Mouse (Mus musculus): Measurements from ENCODE around the gene Pcbd1.

The Pcbd1 gene

DNA sequence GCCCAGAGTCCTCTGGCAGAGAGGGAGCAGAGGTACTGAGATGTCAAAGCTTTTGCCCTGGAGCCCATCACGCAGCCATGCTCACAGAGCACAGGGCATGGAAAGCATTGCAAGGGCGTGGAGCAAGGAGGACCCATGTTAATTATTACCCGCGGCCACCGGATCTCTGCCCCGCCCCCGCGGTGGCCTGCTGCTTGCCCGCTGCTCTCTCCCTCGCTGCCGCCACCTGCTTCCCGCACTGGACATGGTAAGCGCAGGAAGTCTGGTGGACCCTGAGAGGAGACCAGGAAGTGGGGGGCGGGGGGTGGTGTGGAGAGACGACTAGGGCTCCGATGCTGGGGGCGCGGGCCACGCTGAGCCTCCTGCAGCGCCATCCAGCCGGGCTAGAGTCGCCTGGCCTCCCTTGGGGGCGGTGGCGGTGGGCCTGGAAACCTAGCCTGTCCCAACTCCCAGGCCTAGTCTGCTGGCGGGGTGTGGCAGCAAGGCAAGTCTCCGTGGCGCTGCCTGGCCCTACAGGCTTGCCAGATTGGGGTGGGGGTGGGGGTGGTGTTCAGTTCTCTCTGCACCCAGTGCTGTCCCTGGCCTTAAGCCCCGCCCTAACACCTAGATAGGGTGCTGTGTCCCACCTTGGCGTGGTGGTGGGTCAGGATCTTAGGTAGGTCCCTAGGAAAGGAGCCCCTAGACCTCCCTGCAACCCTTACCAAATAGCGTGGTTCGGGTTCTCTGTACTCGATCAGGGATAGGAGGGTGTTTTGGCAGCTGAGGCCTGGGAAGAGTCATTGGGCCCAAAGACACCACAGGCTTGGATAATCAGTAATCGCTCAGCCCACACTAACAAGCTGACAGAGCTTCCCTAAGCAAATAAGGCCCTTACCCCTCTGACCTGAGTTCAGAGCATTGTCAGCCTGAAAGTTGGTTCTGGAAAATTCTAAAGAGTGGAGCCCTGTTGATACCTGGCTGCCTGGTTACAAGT lies at the start of gene Pcbd1:
Gene Pcbd1, plus strand, starts transcription at position 162 of the 973 bp plus-strand sequence.
- peak; percentile 69 for DNase-seq (ENCODE audit: low spot score)

DNA sequence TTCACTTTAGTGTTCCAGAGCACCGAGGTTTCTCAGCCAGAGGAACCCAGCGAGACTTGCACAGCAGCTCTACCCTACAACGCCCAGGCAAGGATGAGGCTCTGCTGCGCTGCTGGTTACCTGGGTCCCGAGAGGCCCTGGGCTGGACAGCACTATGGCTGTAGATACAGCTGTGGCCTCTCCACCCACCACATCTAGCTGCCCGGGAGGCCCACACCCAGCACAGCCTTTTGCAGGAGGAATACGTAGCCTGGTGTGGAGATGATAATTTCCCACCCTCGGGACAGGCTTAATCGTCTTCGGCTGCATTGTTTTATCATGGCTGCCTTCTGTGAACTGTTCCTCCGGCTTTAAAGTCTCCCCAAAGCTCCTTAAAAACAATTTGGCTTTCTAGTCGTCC lies 49.5 kb upstream of the Pcbd1 start:
- DNase-seq (ENCODE audit: low spot score): no peak

DNA sequence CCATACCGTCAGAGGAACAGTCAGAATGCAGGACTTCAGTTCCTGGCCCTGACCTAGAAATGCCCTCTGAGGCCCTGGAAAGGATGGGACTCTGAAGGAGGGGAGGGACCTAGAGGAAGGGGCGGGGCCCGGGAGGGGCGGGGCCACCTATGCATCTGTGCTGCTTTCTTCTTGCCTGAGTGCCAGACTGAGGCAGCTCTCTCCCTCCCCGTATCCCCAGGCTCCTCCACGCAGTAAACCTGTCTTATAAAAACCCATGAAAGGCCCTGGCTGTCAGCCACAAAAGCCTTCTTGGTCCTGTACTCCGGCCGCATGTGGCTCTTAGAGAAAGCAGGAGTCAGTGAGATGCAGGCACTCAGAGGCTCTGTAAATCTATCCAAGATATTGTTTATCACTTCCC lies 44.0 kb upstream of the Pcbd1 start:
- no peak for DNase-seq (ENCODE audit: low spot score)

DNA sequence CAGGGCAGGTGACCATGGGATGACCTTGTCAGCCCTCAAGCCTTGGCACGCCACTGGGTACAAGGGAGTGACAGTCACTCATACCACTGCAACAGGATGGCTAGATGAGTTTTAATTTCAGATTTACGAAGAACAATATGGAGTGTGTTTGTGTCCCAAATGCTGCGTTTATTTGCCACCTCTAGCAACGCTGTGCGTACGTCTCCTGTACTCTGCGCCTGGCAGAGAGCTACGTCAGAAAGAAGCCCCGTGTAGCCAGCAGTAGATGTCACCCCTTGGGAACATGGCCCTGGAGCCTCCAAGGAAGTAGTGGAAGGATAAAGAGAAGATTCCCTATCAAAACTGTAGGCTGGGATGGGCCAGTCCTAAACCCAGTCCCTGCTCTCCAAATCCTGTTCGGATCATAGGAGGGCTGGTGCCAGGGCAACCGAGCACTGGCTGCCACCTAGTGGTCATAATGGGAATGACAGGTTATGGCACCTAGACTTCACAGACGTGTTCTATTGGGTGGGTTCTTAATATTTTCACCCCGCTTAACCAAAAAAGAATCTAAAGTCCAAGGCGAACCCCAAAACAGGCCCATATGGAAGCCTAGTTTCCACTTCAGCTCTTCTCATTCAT lies 37.0 kb upstream of the Pcbd1 start:
- DNase-seq (ENCODE audit: low spot score): peak; percentile 74

DNA sequence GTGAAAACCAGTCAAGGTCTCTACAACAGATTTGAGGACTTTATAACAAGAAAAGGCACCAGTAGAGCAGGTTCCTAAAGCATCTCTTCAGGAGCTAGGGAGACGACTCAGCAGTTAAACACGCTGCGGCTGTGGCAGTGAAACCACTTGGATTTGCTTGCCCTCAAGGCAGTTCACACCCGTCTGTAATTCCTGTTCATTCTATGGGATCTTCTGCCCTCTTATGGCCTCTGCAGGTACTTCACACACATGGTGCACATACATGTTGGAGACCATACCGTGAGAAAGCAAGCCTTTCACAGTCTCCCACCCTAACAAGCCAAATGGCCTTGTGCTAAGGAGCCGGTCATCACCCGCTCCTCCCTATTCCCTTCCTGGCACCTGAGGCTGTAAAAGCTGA lies 32.5 kb upstream of the Pcbd1 start:
- no peak for DNase-seq (ENCODE audit: low spot score)

DNA sequence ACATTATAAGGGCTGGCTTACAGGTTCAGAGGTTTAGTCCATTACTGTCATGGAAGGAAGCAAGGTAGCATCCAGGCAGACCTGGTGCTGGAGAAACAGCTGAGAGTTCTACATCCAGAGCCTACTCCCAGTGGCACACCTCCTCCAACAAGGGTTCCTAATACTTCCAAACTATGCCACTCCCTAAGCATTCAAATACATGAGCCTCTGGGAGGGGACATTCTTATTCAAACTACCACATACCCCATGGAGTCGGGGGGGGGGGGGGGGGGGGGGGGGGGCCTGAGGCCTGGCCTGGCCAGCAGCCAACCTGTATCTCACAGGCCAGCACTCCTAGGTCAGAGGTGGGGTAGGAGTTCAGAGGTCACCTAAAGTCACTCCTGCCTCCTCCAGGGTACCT lies 30.0 kb upstream of the Pcbd1 start:
- no peak for DNase-seq (ENCODE audit: low spot score)

DNA sequence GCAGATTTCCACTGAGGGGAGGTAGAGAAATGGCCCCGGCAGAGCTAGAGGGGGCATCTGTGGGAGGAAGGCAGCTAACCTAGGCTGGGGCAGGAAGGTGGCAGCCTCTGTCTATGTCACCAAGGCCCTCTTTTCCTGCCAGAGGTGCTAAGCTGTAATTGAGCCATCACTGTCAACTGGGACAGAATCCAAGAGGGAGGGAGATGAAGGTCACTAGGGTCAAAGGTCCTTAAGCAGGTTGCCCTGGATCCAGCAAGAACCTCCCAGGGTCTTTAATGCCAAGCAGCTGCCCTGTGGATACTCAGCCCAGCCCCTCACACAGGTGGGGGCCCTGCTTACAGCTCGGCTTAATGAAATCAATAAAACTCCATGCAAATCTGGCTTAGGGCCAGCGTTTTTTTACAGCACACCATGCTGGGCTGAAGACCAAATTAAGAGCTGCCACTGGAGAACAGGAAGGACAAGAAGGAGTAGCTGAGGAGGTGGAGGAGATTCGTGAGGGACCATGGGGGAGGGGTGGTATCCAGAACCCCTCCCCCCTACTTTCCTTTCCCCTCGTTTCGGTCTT lies 29.5 kb upstream of the Pcbd1 start:
- no peak for DNase-seq (ENCODE audit: low spot score)

DNA sequence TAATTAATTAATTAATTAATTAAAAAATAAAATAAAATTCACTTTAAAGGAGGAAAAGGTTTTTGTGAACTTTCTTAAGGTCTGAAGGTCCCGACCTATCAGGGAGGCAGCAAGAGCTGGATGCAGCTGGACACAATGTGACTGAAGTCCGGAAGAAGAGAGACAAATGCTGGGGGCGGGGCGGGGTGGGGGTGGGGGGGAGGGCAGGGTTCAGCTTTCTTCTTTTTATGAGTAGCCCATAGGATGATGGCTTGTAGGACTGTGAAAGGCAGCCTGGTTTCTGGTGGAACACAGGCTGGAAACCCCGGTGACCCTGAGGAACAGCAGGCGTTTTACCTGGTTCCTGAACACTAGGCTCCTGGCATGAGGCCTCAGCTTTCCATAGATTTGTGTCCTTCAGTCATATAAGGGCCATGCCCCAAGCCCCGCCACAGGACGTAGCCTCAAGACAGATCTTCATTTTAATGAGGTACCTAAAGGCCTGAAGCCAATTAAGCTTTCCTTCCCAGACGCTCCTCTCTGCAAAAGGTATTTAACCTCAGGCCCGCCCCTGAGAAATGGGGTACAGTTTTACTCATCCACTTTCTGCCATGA lies 25.8 kb upstream of the Pcbd1 start:
- no peak for DNase-seq (ENCODE audit: low spot score)

DNA sequence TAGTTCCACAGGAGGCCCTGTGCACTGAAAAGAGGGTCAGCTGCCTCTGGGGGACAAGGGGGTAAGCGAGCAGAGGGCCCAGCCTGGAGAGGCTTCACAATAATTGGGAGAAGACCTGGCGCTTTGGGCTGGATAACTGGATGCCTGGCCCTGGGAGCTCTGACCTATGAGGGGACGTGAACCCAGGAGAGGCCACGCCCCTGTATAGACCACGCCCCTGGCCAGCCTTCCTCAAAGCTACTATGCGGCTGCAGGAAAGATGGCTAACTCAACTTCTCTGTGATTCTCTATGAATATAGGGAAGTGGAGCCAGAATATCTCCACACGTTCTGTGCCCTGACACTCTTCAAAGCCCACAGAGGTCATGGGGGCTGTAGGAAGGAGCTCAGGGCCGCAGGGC lies 24.5 kb upstream of the Pcbd1 start:
- no peak for DNase-seq (ENCODE audit: low spot score)

DNA sequence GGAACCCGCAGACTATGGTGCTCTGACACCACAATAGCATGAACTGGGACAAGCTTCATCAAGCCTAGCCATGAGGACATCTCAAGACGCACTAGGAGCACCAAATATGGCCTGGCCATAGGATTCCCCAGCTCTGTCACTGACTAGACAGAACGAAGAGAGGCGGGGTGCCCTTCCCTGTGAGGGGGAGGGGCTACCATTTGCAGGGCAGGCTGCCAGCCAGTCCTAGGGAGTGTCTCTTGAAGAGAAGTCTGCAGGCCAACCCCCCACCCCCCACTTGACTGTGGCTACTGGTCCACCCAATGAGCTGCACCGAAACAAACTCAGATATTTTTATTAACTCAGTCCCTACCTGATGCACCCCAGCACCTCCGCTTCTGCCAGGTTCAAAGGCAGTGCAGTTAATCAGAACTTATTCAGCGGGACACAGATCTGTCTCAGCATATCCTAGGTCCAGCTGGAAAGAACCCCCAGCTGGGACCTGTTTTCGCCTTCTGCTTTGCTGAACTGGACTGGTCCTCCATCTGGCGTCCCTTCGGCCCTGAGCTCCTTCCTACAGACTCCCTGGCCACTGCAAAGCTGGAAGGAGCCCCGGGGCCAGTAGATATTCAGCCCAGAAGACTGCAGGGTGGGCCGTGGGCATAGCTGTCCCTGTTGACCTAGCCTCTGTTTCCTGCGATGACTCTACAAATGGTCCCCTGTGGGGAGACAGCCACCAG lies 23.7 kb upstream of the Pcbd1 start:
- peak; percentile 44 for DNase-seq (ENCODE audit: low spot score)

DNA sequence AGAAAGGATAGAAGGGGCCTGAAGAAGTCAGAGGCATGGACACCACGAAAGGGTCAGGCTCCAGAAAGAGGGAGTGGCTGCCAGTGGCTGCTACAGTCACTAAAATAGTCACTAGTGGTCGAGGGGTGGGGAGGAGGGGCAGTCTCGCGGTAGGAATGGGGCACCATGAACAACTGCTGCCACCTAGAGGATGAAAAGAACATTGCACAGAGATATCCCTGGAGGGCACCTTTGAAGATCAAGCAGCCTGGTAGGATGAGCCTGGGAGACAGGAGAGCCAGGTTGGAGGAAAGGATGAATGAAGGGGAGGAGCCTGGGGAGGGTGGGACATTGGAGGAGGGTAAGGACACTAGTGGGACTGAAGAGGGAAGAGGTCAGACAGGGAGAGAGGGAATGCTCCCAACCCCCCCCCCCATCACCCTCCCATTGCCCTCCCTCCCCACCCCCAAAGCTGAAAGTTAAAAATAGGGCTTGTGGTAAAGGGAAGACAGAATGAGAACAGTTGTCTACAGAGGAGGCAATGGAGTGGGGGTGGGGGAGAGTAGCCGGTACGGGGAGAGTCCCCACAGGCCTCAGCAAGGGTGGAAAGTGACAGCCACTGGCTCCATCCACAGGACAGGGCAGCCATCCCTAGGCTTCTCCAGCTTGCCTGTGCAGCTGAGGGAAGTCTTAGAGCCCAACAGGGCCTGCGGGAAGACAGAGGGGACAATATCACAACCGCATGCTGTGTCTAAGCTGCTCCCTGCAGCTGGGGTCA lies 20.5 kb upstream of the Pcbd1 start:
- DNase-seq (ENCODE audit: low spot score): peak; percentile 47

DNA sequence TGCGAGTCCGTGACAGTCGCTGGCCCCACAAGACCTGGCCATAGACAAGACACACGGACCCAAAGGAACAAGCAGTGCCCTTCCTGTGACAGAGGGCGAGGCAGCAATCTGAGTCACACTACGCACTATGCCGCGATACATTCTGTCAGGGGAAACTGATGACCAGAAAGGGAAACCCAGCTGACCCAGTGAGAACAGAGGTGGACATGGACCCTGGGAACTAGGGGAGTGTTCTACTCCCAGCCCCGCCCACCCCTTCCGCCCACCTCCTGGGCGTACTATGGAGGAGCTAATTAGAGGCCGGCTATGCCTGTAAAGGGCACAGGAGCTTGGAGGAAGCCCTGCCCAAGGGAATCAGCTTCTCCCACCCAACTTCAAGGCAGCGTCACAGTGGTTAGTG lies 19.9 kb upstream of the Pcbd1 start:
- no peak for DNase-seq (ENCODE audit: low spot score)

DNA sequence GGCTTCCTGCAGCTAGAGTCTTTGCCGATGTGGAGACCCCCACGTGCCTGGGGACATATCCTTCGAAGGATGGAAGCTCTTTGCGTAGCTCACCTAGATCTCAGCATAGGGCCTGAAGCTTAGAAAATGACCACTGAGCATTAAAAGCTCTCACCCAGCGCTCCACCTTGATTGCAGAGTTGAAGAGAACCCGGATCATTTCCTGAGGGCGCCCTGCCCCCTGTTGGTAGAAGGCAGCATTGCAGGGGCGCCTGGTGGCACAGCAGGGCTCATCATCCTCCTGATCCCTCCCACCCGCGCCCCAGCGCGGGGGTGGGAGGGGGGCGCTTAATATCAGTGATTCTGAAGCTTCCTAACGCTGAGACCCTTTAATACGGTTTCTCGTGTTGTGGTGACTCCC lies 16.8 kb upstream of the Pcbd1 start:
- DNase-seq (ENCODE audit: low spot score): peak; percentile 42

DNA sequence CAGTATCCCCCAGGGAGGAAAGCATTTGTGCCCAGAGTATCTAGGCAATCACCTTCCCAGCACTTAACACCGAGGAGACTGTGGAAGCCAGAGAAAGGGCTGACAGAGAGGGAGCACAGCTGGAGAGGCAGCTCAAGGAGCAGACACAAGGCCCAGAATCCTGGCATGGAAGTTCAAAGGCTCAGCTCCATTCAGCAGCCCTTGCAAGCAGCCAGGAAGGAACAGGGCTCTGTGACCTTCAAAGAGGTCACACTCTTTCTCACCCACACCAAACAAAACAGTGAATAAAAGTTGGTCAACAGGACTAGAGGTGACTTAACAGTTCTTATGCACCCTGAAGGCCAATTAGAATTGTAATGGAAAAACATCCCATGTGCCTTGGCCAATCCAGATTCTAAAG lies 14.5 kb upstream of the Pcbd1 start:
- DNase-seq (ENCODE audit: low spot score): no peak

DNA sequence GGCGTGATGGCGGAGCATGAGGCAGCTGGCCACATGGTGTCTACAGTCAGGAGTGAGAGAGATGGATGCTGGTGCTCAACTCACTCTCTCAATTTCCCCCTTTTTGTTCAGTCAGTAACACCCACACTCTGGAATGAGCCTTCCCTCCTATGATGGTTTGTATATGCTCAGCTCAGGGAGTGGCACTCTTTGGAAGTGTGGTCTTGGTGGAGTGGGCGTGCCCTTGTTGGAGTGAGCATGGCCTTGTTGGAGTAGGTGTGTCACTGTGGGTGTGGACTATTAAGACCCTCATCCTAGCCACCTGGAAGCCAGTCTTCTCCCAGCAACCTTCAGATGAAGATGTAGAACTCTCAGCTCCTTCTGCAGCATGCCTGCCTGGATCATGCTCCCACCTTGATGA lies 13.5 kb upstream of the Pcbd1 start:
- no peak for DNase-seq (ENCODE audit: low spot score)

DNA sequence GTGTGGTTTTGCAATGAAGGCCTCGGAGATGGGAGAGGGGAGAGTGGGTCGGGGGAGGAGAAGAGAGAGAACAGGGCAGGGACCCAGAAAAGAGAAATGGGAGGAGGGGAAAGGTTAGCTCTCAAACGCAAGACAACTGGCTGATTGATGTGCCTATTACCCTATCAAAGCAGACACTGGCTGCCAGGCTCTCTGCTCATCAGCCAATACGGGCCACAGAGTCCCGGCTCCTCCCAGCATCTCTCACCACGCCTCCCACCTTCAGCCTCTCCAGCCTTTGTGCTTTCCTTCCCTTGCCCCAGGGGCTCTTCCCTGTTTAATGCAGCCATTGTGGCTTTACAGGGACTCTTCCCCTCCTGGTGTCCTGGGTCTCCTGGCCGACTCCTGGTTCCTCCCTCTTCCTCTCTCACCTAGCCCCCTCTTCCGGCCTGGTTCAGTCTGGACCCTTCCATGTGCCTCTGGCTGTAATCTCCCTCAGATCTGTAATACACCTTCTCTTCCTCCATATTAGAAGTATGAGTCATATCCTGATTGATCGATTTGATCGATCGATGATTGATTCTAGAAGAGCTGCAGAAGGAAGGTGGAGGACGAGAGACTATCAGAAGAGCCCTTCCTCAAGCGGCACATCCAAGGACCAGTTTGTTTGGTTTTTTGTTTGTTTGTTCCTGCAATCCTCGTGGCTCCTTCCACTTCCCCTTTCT lies 8.8 kb upstream of the Pcbd1 start:
- peak; percentile 54 for DNase-seq (ENCODE audit: low spot score)

DNA sequence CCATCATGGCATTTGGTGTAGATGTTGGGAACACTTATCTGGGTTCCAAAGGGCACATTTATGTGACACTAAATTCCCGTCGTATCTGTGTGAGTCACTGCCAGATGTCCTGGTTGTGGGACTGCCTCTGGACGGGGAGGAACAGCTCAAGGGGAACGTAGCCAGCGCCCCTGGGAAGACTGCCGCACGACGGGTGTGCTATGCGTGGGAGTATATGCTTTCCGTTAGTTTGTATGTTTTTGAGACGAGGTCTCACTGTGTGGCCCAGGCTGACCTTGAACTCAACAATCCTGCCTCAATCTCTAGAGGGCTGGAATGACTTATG lies 8.2 kb upstream of the Pcbd1 start:
- DNase-seq (ENCODE audit: low spot score): no peak

DNA sequence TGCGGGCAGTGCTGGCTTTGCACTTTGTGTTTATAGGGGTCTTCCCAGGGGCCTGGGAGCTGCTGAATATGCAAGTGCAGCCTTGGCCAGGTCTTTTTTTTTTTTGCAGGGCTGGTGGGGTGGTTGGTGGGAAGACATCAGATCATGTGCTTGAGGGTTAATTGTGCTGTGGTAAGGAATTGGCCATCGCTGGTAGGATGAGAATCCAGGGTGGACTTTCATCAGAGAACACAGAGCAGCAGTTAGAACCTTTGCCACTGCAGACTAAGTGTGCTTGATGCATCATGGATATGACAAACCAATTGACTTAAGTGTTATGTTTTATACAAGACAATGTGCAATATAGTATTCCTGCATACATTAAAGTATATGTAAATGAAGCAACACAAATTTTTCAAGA lies 3.8 kb upstream of the Pcbd1 start:
- no peak for DNase-seq (ENCODE audit: low spot score)

DNA sequence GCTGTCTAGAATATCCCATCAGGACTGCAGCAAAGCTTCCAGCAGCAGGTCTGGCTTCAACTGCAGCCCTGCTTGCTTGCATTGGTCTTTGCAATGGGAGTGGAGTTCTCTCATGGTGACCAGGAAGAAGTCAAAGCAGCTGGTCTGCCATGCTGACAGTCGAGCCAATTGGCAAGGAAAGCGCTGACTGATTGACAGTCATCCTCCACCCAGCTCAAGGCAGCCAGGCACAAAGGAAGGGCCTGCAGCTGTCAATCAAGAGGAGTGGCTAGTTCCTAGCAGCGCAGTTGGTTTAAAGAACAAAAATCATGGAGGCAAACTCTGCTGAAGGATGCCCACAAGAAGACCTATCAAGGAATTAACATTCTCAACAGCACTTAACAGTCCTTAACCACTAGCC lies 2.6 kb upstream of the Pcbd1 start:
- no peak for DNase-seq (ENCODE audit: low spot score)

DNA sequence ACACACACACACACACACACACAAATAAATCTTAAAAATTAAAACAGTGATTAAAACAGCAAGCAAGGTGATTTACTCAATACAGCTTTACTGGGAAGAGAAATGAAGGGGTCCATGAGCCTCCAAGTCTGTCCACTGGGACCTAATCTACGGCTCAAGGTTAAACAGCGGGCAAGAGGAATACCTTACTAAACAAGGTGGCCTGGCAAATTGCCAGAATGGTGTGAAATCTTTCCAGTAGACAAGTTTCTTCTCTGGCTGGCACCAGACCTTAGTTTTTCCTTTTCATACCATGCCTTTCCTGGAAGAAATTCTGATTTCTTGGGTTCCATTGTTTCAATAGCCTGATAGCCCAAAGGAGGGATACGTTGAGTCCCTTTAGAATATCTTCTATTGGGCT lies 663 bp upstream of the Pcbd1 start:
- no peak for DNase-seq (ENCODE audit: low spot score)

DNA sequence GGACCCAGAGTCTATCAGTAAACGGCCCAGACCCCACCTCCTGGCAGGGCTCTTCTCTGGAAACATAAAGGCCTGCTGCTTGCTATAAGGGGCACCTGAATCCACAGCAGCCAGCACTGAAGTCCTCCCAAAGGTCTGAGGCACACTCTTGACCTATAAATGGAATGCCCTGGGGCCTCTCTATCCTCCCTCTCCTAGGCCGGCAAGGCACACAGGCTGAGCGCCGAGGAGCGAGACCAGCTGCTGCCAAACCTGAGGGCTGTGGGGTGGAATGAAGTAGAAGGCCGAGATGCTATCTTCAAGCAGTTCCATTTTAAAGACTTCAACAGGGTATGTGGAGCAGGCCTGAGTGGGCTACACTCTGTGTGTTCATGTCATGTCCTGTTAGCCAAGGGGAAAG lies 2.7 kb downstream of the Pcbd1 start:
- no peak for DNase-seq (ENCODE audit: low spot score)
